Mouse (Mus musculus) cortical plate, adult 2 months (tissue): ENCODE measurements around the gene Fam107b.

Source experiments
- CTCF ChIP-seq: fragments of 200-500 bp; IDR thresholded peaks from 2 replicates; pipeline ENCODE4 v1.5.1; 2011; ENCODE audit warnings: mild to moderate bottlenecking, control low read depth, low read length; ENCODE audit not compliant: insufficient read depth; ENCODE audit errors: extremely low read depth
- POLR2A ChIP-seq: fragments of 200-500 bp; IDR thresholded peaks from 2 replicates; pipeline ENCODE4 v1.6.1; 2011; ENCODE audit warnings: mild to moderate bottlenecking, low read length, control low read depth; ENCODE audit not compliant: insufficient read depth; ENCODE audit errors: extremely low read depth

DNA sequence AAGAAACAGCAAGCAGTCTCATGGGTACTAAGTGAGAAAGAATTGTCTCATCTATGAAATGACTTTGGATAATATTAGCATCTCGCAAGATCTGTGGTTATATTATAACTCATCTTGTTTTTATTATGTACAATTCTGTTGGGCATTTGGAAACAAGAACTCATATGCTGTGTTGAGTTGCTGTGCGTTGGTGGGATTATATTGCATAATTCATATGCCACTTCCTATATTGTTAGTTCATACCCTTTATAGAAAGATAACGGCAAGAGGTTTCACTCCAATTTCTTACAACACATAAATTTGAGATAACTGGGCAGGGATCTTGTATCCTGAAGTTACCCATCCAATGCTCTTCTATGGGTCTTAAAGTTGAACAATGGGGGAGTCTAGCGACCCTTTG is 75.5 kb downstream of the Fam107b start:
- TF ChIP-seq POLR2A = no peak
- TF ChIP-seq CTCF = no peak
